Mouse (Mus musculus) hematopoietic stem cell, adult 5-6 weeks (primary cell): ENCODE measurements at regions not wholly inside any gene's neighbourhood (a gene's known extent, or its start where the extent isn't known, plus 50 kb on each side); places are given as distances from the start of the nearest gene placed in this dataset.

Experiments
- ATAC-seq, 2 experiments: fragments of 125-278 bp in 1 of 2; replicated peaks in 1 of 2; 2 replicates each; pipeline ENCODE4 v1.8.0; 2016 to 2017; ENCODE audit warnings: inconsistent platforms in 2 of 2, mild to moderate bottlenecking in 2 of 2, moderate number of reproducible peaks in 2 of 2, low read depth in 1 of 2, moderate TSS enrichment in 1 of 2; ENCODE audit not compliant: low FRiP score in 2 of 2, poor library complexity in 2 of 2, severe bottlenecking in 2 of 2, insufficient read depth in 1 of 2, low TSS enrichment in 1 of 2

DNA sequence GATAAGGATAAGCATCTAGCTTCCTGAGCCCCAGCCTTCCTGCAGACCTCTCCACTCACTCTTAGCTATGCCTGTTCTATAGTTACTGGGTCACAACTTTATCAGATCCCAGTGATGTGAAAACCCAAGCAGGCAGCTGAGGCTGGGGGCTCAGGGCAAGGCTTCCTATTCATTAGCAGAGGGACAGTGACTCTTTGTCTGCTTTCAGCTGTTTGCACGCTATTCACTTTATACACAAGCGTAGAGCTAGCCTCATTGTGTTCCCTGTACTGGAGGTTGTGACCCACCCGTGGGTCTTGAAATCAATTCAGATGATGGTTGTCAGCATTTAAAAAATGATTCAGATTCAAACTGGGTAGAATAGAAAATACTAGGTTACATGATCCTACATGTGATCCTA is 199.5 kb downstream of the Plpp3 start:
- ATAC-seq, result no peak

- ATAC-seq, result no peak
Observed at GRCm38 (mm10) chr4:105358725-105359124, 201.6 kb downstream of the Plpp3 start.

GRCm38 (mm10) chr4:105364496-105364895 is 207.3 kb downstream of the Plpp3 start:
- no peak for ATAC-seq

DNA sequence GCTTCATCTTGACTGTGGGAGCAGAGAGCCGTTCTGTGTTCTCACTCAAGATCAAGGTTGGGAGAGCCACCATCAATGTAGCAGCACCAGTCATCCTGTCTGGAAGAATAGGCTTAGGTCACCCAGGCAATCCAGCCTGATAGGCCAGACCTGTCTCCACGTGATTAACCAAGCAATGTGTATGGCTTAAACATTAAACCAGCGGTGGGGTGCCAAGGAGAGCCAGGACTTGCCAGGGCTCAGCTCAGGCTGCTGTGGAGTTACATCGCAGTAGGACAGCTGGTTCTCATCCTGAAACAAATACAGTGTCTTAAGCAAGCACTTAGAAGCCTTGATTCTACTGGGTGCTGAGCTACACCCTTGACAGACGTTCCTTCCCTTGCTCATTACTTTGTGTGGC is 207.9 kb downstream of the Plpp3 start:
- ATAC-seq, result no peak

DNA sequence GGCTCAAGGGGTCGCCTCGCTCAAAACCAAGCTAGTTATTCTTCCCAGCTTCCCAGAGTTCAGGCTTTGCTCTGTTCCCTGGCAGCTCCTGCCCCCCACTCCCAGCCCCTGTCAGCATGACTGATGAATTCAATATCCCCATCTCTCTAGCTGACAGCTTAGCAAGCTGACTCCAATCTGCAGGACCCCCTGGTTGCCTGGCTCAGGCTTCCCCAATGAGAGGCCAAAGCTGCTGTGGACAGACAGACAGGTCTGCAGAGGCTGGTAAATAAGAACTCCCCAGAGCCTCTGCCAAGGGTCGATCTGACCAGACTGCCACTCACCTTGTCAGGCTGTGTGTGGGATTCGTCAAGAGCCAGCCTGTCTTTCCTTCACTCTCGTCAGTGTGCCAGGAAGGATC is 219.4 kb downstream of the Plpp3 start:
- ATAC-seq, result no peak

GRCm38 (mm10) chr4:105377469-105378187 is 220.5 kb downstream of the Plpp3 start:
- ATAC-seq, result no peak

DNA sequence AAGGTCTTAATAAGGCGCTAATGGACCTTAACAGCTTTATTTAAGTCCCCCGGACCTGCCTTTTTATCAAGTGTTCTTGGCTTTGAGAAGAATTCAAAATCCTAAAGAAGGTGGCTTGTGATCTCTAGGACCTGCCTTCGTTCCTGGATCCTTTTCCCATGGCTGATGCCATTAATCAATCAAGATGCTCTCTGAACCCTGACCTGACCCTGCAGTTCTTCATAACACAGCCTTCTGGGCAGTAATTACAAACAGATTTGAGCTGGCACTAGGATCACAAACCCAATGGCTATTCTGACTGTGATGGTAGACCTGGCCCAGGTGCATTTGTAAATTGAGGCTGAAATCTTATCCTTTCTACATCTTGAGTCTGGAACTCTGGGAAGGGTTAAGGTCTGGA is 227.7 kb downstream of the Plpp3 start:
- ATAC-seq, result no peak

GRCm38 (mm10) chr4:105385481-105385880 is 228.3 kb downstream of the Plpp3 start:
- no peak for ATAC-seq

DNA sequence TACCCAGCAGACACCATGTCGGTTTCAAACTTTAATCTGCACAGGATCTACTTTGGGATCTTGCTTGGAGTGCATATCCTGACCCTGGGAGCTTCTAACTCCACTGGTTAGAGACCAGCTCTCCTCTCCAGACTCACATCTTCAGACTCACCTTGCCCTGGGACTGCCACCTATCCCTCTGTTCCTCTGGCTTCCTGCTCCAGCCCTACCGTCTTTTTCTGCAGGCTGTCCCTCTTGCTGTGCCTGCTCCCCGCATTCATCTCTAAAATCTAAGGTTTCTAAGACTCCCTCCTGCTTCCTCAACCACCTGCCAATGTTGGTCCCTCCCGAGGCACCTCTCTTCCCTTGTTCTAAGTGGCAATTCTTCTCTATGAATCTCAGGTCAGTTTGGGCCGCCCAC is 233.2 kb downstream of the Plpp3 start:
- no peak for ATAC-seq

GRCm38 (mm10) chr4:105394366-105394765 is 237.2 kb downstream of the Plpp3 start:
- ATAC-seq, result no peak

- ATAC-seq, result no peak
Observed at GRCm38 (mm10) chr4:105397451-105397850, 240.3 kb downstream of the Plpp3 start.

GRCm38 (mm10) chr4:105402021-105402420 is 244.9 kb downstream of the Plpp3 start:
- no peak for ATAC-seq

- no peak for ATAC-seq
Observed at GRCm38 (mm10) chr4:105403169-105403568, 246.0 kb downstream of the Plpp3 start.

DNA sequence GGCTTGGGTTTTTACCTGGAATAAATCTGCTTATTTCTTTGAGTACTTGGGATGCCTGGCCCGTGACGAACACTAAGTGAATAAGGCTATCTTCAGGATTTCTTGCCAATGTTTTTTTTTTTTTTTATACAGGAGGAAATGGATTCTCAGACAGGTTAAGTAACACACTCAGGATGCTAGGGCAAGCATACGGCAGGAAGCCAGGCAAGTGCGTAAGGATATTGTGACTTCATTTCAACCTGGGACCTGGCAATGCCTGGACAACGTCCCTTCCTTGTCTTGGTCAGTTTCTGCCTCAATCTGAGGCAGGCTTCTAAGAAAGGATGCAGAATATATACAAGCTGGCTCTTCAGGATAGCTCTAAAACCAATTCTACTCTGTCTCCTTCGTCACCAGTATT is 246.5 kb downstream of the Plpp3 start:
- no peak for ATAC-seq

- ATAC-seq, result no peak
Observed at GRCm38 (mm10) chr4:105405728-105406127, 248.6 kb downstream of the Plpp3 start.

DNA sequence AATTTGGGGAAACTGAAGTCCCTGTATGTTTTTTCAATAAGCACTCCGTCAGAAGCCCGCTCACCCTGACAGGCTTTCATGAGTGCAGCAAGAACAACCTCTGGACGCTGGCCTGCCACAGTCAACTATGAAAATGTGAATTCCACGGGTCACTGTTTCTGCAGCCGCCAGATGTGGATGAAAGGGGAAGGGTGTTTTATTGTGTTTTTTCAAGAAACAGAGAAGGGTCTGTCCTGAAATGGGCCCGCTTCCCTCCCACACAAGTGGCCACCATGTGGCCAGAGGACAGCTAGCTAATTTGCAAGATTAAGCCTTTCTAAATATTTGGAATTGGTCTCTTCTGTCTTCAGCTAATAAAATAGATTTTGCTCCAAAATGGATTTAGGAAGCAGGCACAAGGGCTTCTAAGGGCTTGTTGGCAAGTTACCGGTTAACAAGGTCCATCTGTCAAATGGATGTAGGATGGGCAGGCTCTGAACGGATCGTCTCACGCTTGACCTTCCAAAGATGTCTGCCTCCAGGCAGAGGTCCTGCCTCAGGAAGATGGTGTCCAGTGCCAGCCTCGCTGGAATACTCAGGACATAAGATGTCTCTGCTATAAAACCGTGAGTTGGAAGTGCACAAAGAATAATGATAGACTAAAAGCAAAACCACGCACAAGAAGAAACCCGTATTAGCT is 249.8 kb downstream of the Plpp3 start:
- no peak for ATAC-seq

- no peak for ATAC-seq
Observed at GRCm38 (mm10) chr4:105408896-105409295, 251.7 kb downstream of the Plpp3 start.

DNA sequence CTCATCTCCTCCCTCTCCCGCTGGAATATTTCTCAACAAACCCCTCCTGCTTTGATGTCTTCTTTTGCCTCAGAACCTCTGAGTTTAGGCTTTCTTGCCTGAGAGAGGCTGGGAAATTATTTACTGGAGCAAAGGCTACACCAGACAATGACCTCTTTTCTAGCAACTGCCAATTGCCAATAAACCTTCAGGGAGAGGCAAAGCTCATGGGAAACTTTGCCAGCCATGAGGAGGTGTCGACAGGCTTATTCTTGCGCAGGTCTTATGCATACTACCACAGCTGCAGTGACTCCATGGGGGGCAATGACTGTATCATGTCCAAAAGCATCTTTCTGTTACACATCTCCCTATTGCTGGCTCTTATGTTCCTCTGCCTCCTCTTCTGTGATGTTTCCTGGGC is 260.0 kb downstream of the Plpp3 start:
- ATAC-seq, result no peak

DNA sequence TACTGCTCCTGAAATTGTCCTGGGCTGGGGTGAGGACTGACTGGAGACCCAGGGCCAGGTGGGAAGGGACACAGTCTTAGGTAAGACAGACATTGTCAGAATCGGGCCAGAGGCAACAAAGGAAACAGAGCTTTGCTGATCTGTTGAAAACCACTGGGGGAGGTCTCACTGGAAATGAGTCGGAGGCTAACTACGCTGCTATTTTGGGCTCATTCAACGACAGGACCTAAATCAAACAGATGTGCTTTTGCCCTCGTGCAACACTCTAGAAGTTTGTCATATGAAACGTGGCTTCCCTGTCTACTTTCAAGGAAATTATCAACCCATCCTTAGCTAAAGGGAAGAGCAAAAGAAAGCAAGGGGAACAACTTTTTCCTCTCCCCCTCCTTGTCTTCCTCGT is 265.3 kb downstream of the Plpp3 start:
- peak in 1 of 2 experiments; percentile 3; a peak in 1 of 4 replicates for ATAC-seq
